Mouse (Mus musculus) kidney, postnatal 0 days (tissue): ENCODE data around the gene Farp1. TPM values are rescaled to one million over a fixed set of nuclear protein-coding genes. Genes with fewer than 3 reads are reported as not detected.
"Not testable (repeated sequence)": the region's sequence is repeated elsewhere in the genome, so short reads cannot be mapped to it uniquely, and the experiment has no call there.

Experiments used
- ATAC-seq: fragments of 200-750 bp; cut with Nextera tagmentation; replicated peaks from 2 replicates; pipeline ENCODE4 v1.8.0; 2017; ENCODE audit warnings: low read depth, moderate number of reproducible peaks, moderate TSS enrichment, moderate library complexity; ENCODE audit not compliant: low FRiP score
- DNase-seq: peaks from one replicate; pipeline ENCODE4 v3.0.0-alpha.2; 2016; ENCODE audit warnings: low spot score
- H3K27ac ChIP-seq: fragments of 300-500 bp; sonication (generic); 2 replicates; pipeline ENCODE4 v1.5.1; 2014; ENCODE audit warnings: mild to moderate bottlenecking
- H3K27me3 ChIP-seq: fragments of 300-500 bp; sonication (generic); 2 replicates; pipeline ENCODE4 v1.6.1; 2014; ENCODE audit warnings: low read length, mixed read lengths; ENCODE audit not compliant: insufficient read depth
- H3K36me3 ChIP-seq: fragments of 300-500 bp; sonication (generic); 2 replicates; pipeline ENCODE4 v1.6.1; 2014; ENCODE audit warnings: low read length, mixed read lengths; ENCODE audit not compliant: insufficient read depth
- H3K4me1 ChIP-seq: fragments of 300-500 bp; sonication (generic); replicated peaks from 2 replicates; pipeline ENCODE4 v1.6.1; 2014; ENCODE audit warnings: antibody characterized with exemption, low read length, mixed read lengths; ENCODE audit not compliant: insufficient read depth
- H3K4me2 ChIP-seq: fragments of 300-500 bp; sonication (generic); 2 replicates; pipeline ENCODE4 v1.6.1; 2014; ENCODE audit warnings: mild to moderate bottlenecking, low read length, moderate library complexity, mixed read lengths
- H3K4me3 ChIP-seq: fragments of 300-500 bp; sonication (generic); replicated peaks from 2 replicates; pipeline ENCODE4 v1.5.1; 2014; ENCODE audit warnings: low read depth, low read length
- H3K9ac ChIP-seq: fragments of 300-500 bp; sonication (generic); 2 replicates; pipeline ENCODE4 v1.6.1; 2014; ENCODE audit warnings: low read depth, low read length
- H3K9me3 ChIP-seq: fragments of 300-500 bp; sonication (generic); replicated peaks from 2 replicates; pipeline ENCODE4 v1.6.1; 2016; ENCODE audit warnings: low read length, inconsistent platforms, mixed read lengths
- CTCF ChIP-seq: IDR thresholded peaks from 2 replicates; pipeline ENCODE4 v1.5.1; 2016; ENCODE audit warnings: antibody characterized with exemption, low read depth, mild to moderate bottlenecking, moderate library complexity
- WGBS: fragments of 180-500 bp; shearing (Covaris S2); extraction: QIAGEN DNeasy Blood & Tissue Kit; methylation state at CpG from one replicate; pipeline ENCODE4 v1.1.7; 2014; 5-methylcytosine and 5-hydroxymethylcytosine counted together
- polyA plus RNA-seq: library from polyadenylated mRNA; unstranded; fragments of >200 nt; fragmentation: Nextera tagmentation; extraction: Ambion mirVana; gene quantifications from 2 replicates; pipeline ENCODE4 v1.2.1, GENCODE M21; 2015

The Farp1 gene
- polyA plus RNA-seq, 1 experiment from 2014 or later, result 23.4 TPM

DNA sequence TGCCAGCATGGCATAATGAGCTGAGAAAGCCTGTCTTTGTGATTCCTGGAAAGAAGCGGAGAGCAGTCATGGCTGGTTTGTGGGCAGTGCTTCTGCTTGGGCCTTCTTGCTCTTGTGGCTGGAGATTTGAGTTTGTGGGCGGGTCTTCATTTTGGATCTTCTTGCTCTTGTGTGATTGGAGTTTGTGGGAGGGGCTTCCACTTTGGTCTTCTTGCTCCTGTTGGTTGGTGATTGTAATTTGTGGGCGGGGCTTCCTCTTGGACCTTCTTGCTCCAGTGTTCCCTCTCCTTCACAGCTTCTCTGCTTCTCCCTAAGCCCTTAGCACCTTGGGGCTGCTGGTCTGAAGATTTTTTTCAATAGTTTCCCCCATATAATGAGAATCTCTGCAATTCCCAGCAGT, 90.7 kb downstream of the Farp1 start:
- no peak for DNase-seq
- H3K4me1 ChIP-seq, result peaks cover 37% of the 10 kb centered on the region
- H3K27ac ChIP-seq, result no peak overlapping the region
- H3K9ac ChIP-seq, result no peak overlapping the region
- H3K36me3 ChIP-seq, result no peaks in the 10 kb centered on the region
- 93% methylated on average over 3 of the region's 3 CpGs for WGBS
- H3K4me3 ChIP-seq, result no peak overlapping the region
- no peak for ATAC-seq
- H3K27me3 ChIP-seq, result no peaks in the 10 kb centered on the region
- no peaks in the 10 kb centered on the region for H3K9me3 ChIP-seq
- no peak for TF ChIP-seq CTCF
- no peak overlapping the region for H3K4me2 ChIP-seq

DNA sequence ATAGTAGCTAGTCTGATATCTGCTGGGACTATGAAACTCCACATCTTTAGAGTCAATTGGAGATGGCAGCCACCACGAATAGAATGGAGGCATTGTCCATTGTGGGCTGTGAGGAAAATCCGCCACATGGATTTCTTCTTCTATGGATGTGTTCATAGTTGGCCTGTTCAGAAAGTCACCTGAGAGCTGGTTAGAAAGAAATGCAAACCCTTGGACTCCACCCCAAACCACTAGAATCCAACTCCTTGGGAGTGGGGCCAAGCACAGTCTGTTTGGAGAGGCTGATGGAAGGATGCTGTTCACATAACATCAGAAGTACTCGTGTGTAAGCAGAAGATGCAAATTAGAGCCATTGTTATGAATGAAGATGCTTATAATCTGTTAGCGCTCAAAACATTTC, 91.3 kb downstream of the Farp1 start:
- H3K9ac ChIP-seq, result no peak overlapping the region
- H3K4me2 ChIP-seq, result no peak overlapping the region
- H3K27me3 ChIP-seq, result no peaks in the 10 kb centered on the region
- DNase-seq (no peak), ATAC-seq (no peak)
- TF ChIP-seq CTCF, result no peak
- no peak overlapping the region for H3K4me3 ChIP-seq
- no peak overlapping the region for H3K27ac ChIP-seq
- peaks cover 39% of the 10 kb centered on the region for H3K4me1 ChIP-seq
- no peaks in the 10 kb centered on the region for H3K36me3 ChIP-seq
- 84% methylated on average over 4 of the region's 4 CpGs for WGBS
- H3K9me3 ChIP-seq, result no peaks in the 10 kb centered on the region

DNA sequence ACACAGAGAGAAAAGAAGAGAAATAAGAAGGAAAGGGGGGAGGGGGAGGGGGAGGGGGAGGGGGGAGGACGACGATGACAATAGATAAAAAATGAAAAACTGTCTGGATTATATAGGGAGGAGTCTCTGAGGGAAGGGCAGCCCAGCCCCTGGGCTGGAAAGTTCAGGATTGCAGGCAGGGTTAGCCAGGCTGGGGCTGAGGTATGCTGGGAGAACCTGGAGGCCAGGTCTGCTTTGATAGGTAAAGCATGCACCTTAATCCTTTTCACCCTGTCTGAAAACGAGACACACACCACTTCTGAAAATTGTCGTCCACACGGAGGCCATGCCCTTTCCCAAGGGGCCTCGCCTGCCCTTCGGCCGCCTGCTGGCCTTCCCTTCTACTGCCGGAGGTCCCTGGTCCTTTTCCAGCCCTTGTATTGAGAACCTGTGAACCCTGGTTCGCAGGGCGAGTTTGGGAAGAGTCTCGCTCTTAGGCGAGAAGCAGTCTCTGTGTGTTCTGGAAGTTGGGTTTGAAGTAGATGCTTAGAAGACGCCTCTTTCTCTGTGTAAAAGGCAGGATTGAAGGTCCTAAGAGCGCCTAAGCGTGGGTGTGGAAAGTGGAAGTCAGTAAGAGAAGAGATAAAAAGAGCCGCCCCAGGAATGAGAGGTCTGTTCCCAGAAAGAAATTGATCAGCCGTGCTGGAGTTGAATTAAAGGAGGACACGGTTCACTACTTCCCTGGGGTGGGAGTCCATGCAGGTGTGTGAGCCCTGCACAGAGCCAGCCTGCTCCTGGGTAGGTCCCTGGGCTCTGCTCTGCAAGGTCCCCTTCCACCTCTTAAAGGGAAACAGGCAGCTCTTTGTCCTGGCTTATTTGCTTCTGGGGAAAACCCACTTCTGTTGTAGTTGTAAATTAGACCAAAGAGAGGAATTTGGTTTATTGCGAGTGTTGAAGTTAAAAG, 94.1 kb downstream of the Farp1 start:
- Histone ChIP-seq H3K4me3 (no peak overlapping the region), H3K36me3 (no peaks in the 10 kb centered on the region), H3K4me2 (peak overlapping the region; percentile 19; the same call in 1 of the 2 replicates), H3K27me3 (no peaks in the 10 kb centered on the region), H3K9ac (no peak overlapping the region), H3K27ac (peak overlapping the region; percentile 87), H3K4me1 (peaks cover 33% of the 10 kb centered on the region), H3K9me3 (no peaks in the 10 kb centered on the region)
- WGBS, result 13% methylated on average over 20 of the region's 20 CpGs
- ATAC-seq, result peak; percentile 91
- peak; percentile 50 for TF ChIP-seq CTCF
- peak; percentile 88 for DNase-seq

DNA sequence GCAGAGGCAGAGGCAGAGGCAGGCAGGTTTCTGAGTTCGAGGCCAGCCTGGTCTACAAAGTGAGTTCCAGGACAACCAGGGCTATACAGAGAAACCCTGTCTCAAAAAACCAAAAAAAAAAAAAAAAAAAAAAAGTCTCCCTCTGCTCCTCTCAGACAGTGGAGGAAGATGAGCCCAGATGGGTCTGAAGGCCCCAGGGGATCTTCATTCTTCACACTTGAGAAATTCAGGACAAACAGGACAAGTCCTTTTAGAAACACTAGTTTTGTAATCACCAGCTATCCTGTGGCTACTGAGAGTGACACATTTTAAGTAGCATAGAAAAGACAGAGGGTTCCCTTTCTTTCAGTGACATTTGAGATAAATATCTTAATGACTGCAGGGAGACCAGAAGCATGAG, 95.4 kb downstream of the Farp1 start:
- not testable (repeated sequence) for H3K27ac ChIP-seq, H3K4me2 ChIP-seq, H3K9me3 ChIP-seq, DNase-seq, H3K9ac ChIP-seq, H3K27me3 ChIP-seq, H3K36me3 ChIP-seq, ATAC-seq, H3K4me3 ChIP-seq
- H3K4me1 ChIP-seq, result peaks cover 21% of the 10 kb centered on the region
- 63% methylated on average over 1 of the region's 1 CpGs for WGBS

DNA sequence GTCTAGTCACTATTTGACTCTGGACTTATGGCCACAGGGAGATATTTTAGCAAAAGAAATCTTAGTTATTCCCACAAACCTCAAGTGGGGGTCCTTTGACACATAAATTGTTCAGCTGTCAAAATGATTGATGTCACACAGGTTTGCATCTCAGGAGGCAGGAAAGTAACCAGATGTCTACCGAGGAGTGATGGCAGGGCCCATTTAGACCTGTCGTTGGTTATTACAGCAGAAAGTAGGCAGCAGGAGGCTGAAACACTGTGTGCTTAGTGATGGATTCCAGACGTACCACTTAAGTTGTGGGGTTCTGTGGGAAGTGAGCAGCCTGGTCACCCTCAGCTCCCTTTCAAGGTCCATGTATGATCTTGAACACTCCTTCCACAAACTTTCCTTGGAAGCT, 99.4 kb downstream of the Farp1 start:
- peaks cover 25% of the 10 kb centered on the region for H3K4me1 ChIP-seq
- no peak overlapping the region for H3K27ac ChIP-seq
- no peaks in the 10 kb centered on the region for H3K27me3 ChIP-seq
- H3K9ac ChIP-seq, result no peak overlapping the region
- H3K36me3 ChIP-seq, result no peaks in the 10 kb centered on the region
- no peak overlapping the region for H3K4me3 ChIP-seq
- DNase-seq, result no peak
- TF ChIP-seq CTCF, result no peak
- no peaks in the 10 kb centered on the region for H3K9me3 ChIP-seq
- ATAC-seq, result no peak
- WGBS, result 42% methylated on average over 3 of the region's 3 CpGs
- H3K4me2 ChIP-seq, result no peak overlapping the region

DNA sequence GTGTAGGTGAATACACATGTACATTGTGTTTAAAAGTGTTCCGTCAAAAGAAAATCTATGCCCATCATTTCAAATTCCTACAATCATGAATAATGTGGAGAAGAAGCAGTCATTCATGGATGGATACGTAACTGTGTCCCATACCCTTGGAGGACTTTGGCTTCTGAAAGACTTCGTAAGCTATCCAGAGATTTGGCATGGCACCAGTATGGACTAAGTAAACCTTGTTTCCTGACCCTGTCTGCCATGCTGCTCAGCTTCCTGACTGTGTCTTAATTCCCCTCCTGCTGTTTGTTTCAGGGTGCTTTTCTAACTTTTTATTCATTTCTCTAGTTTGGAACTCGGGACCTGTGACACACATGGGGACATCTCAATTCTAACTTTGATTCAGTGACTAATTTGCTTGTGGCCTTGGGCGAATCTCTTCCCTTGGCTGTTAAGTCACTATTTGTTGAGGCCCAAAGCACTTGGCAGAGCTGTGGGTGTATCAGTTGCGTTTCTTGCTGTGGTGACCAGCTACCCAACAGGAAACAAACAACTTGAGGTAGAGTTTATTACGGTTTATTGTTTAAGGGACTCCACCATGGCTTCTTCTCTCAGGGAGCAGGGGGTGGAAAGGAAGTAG, 108.9 kb downstream of the Farp1 start:
- Histone ChIP-seq H3K4me2 (no peak overlapping the region), H3K9me3 (no peaks in the 10 kb centered on the region), H3K27me3 (no peaks in the 10 kb centered on the region), H3K9ac (no peak overlapping the region), H3K4me3 (no peak overlapping the region), H3K27ac (peak overlapping the region; percentile 32; the same call in 1 of the 2 replicates), H3K4me1 (peaks cover 23% of the 10 kb centered on the region), H3K36me3 (no peaks in the 10 kb centered on the region)
- DNase-seq (no peak), ATAC-seq (no peak)
- WGBS, result 71% methylated on average over 7 of the region's 7 CpGs
- TF ChIP-seq CTCF, result no peak
